Mouse (Mus musculus) embryo, embryonic 11 days (tissue): ENCODE results near the gene Chd1l.

Source experiments
- DNase-seq: peaks from one replicate; pipeline ENCODE4 v3.0.0-alpha.2; 2015

Chd1l gene

DNA sequence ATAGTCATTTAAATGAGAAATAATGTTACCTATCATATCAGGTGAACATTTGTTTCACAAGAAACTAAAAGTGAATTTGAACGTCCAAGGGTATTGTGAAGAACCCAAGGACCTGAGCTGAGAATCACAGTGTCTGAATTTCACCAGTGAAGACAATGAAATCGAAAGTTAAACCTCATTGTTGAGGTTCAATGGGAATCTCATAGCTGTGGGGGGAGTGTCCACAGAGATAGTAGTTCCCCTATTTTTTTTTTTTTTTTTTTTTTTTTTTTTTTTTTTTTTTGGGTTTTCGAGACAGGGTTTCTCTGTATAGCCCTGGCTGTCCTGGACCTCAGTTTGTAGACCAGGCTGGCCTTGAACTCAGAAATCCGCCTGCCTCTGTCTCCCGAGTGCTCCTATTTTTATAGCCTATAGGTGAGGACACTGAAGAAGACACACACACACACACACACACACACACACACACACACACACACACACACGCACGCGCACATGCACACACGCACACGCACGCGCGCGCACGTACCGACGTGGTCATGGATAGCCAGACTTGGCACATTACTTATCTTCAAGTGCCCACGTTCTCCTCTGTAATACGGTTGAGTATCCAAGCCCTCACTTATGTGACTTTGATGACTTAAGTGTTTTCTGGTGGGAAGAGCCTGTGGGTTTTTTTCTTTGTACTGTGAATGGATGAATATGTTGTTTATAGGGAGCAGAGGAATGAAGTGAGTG, 7.3 kb upstream of the Chd1l start:
- DNase-seq = no peak

DNA sequence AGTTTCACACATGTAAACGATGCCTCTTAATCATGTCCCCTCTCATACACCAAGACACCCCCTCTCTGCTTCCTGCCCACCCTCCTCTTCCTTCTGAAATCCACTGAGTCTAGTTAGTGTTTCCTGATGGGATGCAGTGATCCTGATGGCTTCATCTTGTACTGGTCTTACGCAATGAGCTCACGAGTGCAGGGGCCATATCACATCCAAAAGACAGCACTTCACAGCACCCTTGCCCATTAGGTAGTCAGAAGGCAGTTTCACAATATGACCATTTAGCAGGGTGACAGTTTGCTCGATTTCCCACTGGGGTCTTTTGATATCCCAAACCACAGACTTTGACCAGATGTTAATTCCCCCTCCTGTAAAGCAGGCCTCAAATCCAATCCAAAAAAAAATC, 5.9 kb upstream of the Chd1l start:
- DNase-seq = no peak

DNA sequence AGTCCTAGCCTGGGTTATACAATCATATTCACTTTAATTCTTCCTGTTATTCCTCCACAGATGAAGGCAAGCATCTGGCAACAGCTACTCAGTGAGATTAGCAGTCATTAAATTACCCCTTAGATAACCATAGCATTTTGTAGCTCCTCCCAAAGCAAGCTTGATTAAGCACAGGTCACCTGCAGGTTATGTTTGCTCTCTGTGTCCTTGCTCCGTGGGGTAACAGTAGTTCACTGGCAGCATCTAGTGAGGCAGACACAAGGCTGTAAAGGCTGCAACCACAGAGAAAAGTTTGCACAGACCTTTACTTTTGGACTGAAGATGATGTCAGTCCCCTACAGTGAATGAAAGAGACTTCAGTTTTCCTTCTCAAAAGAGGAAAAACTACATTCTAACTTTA, 5.2 kb upstream of the Chd1l start:
- DNase-seq = no peak

DNA sequence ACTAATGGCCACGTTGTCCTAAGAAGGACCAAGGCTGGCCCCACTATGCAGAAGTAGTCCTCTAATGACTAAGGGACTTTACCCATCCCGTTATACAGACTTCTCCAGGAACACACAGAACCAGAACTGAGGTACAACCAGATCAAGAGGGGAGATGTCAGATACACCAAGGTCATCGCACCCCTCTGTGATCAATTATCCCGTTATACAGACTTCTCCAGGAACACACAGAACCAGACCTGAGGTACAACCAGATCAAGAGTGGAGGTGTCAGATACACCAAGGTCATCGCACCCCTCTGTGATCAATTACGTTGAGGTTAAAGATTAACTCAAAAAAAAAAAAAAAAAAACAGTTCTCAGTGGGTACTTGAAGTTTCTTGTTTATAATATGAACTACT, 1.0 kb upstream of the Chd1l start:
- no peak for DNase-seq

DNA sequence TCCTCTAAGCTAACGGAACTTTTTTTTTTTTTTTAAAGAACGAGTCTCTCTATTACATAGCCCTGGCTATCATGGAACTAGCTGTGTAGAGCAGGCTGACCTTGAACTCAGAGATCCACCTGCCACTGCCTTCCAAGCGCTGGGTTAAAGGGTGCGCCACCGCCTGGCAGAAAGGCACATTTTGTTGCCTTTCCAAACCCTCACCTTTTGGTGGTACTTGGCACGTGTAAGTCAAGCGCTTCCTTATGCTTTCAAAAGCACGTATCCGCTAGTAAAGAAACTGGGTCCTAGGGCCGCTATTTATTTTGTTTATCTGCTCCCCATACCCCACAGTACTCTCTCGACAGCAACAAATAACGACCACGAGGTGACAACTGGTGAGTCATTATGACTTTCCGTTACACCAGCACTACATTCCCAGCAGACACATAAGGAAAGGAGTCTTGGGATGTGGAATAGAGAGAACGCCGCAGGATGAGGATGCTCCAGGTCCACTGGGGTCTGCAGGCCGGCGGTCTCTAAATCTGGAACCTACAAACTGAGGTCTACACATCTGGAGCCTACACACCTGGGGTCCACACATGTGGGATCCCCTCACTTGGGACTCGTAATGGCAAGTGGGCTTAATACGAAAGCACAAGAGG, 680 bp downstream of the Chd1l start:
- peak; percentile 44 for DNase-seq

DNA sequence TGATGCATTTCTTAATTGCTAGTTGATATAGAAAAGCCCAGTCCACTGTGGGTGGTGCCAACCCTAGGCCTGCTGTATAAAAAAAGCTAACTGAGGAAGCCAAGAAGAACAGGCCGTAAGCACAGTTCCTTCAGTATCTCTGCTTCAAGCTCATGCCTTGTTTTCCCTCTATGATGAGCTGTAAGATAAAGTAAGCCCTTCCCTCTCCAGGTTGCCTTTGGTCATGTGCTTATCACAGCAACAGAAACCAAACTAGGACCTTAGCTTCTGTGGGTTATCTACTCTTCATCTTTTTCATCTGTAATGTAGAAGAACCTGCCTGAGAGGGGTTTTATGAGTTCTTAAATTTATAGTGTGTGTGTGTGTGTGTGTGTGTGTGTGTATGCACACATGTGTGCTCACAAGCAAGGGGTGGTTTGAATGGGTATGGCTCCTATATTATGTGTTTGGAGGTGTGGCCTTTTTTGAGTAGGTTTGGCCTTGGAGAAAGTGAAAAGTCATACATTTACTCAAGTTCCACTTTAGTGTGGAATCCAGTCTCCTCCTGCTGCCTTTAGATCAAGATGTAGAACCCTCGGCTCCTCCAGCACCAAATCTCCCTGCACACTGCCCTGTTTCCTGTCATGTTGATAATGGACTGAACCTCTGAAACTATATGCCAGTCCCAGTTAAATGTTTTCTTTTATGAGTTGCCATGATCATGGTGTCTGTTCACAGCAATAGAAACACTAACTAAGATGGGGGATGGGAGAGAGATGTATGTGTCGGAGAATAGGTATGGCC, 9.8 kb downstream of the Chd1l start:
- no peak for DNase-seq

DNA sequence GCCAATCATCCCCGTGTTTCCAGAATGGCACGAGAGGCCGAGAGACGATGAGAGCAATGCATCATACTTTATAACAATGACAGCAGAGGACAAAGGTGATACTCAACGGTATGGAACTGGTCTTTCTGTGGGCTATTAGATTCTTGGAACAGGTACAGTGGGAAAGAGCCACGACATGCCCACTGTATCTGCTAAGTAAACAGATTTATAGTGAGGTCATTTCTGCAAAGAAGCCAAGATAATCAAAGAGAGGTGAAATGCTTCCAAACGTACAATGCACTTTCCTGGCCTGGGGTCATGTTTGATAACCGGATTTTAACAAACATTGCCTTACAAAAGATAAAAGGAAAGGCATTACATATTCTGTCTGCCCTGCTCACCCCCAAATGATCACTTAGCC, 13.2 kb downstream of the Chd1l start:
- no peak for DNase-seq

DNA sequence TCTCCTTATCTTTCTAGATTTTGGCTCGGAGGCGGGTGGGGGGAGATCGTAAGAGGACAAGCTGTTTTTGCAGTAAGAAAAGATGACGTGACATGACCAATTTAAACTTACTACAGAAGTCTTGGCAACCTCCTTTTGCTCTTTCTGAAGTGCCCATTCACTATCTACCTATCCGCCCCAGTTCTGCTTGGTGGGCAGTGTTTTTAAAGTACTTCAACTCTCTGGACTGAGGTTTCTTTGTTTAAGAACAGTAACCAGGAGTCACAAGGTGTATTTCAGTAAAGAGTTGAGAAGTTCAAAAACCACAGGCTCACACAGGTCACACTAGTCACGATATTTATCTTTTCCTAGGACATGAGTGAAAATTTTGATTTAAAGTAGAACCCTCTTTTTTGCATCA, 14.9 kb downstream of the Chd1l start:
- DNase-seq = no peak

DNA sequence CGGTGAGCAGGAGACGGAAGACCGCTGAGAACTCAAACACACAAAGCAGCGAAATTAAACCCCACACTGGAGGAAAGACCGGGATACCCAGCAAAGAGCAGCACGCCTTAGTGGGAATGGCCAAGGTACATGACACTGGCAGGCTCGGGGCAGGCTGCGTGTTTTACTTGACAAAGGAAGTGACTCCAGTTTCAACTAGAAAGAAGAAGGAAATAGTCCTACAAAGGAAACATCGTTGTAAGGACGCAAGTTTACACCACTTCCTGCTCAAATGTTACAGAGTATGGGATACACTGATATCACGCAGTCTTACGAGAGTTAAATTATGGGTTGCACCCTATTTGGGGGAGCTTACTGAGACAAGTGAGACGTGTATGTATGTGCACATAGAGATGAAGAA, 15.9 kb downstream of the Chd1l start:
- DNase-seq = no peak

DNA sequence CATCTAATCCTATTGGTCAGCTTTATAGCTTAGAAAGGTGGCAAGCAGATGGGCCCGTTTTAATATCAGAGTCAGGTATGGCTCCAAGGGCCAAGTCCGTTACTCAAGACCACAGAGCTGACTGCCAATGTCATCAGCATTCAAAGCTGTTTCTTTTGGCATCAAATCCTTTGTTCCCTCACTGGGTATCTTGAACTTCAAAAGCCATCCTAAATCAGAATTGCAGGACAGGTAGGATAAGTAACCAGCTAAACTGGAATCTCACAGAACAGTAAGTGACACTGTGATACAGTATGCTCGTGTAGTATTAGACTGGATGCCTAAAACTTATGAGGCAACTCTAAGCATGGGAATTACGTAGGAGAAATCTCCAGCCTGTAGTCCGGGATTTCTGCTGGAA, 16.9 kb downstream of the Chd1l start:
- DNase-seq = no peak

DNA sequence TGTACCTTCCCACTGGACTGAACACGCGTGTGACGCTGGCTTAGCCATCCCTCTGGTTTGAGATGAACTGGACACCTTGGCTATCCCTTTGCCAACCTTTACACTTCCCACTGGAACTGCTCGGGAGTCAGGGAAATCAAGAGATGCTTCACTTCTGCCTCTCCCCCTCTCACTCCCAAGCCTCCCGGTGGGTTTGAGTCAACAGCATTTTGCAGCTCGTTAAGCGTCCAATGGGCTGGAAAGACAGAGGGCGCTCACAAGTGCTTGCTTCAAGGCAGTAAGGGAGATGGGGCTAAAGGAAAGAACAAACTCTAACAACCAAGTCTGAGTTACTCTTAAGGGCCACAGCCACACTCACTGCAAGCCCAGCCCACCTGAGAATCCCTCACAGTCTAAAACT, 19.3 kb downstream of the Chd1l start:
- DNase-seq = no peak

DNA sequence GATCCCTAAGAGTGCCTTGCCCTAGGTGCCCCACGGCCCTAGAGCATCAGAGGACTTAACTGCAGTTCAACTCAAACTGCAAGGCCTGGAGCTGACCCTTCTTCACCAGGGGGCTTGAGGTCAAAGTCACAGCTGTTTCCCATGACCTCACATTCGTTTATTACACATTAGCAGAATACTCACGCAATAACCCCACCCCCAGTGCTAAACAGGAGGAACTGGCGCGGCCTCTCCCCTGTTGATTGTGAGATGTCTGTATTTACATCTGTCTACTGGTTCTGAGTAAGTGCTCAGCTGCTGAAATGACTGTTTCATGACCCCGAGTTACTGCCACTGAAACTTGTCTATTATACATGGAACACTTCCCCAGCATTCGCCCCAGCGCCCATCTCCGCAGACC, 22.3 kb downstream of the Chd1l start:
- DNase-seq = peak; percentile 7

DNA sequence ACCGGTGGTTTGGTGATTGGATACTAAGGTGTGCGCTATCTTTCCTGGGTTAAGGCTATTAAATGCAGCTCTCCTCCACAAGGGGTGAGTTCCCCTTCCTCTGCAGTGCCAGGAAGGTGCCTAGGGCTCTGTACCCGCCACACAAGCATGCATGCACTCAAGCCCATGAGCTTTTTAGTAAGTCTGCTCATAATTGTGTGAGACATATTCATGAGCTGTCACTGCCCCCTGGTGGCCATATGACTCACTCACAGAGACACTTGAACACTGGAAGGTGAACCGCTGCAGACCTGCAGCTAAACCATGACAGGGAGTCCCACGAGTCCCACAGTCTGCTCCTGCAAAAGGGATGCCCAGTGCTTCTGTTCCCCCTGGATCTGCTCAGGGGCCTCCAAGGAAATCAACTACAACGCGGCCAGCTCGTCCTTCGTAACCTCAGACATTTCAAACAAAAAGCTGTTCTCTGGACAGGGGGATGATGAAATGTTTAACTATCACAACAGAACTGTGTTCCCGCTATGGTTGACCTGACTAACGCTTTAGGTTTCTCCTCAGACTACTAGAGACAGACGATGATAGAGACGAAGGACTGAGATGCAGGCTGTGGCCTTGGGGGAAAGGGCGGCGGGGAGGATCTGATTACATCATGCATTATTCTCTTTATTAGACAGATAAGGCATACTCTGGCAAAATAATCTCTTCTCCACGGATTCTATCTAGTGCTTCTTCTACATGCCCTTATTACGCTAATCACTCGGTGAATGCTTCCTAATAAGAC, 24.4 kb downstream of the Chd1l start:
- peak; percentile 91 for DNase-seq

DNA sequence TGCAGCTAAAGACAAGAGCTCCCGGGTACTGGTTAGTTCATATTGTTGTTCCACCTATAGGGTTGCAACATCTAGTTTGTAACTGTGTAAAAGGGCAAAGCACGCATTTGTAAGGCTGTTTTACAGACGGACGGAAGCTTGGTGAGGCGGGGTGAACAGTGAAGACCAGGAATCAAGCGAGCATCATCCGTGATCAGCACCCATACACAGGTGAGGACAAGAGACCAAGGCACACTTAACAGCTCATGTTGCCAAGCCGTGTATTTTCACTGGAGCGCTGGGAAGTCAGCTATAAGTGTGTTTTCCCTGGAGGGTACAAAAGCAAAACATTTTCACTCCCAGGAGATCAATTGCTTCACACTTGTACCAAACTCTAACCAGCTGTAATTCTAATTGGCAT, 36.2 kb downstream of the Chd1l start:
- DNase-seq = no peak

DNA sequence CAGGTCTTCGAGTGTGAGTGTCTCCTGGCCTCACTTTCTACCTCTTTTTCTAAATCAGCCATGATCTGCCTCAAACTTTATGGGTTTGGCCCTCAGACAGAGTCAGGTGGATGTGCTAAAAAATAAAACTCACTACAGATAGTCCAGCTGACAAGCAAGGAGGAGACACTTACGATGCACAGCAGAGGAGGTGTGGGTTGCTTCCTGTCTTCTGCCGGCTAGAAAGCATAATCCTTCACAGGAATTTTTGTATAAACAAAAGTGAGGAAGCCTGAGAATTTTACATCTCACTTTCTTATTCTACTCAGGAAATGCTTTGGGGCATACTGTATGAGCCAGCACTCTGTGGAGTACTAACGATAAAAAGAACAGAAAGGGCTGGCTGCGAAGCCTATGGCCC, 45.4 kb downstream of the Chd1l start:
- DNase-seq = no peak

DNA sequence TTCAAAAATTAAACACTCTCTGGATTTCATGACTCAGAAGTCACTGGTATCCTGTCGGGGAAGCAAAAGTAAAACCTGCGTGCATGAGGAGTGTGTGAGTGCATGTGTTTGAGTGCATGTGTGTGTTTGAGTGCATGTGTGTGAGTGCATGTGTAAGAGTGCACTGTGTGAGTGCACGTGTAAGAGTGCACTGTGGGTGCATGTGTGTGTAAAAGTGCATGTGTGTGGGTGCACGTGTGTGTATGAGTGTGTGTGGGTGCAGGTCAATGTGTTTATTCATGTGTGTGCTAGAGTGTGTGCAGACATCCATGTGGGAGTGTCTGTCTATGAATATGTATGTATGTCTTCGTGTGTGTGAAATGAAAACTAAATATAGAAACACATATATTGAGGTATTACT, 51.4 kb downstream of the Chd1l start:
- no peak for DNase-seq

DNA sequence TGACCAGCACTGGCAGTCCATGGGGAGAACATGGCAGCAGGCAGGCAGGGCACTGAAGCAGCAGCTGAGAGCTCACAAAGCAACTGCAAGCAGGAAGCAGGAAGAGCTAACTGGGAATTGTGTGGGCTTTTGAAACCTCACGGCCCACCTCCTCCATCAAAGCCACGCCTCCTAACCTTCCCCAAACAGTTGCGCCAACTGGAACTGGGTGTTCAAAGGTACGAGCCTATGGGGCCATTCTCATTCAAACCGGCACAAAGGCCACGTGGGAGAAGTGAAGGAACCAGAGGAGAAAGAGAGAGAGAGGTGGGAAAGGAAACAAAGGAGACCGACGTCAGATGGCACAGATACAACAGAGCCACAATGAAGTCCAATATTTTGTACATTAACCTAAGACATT, 63.8 kb downstream of the Chd1l start:
- peak; percentile 18 for DNase-seq

DNA sequence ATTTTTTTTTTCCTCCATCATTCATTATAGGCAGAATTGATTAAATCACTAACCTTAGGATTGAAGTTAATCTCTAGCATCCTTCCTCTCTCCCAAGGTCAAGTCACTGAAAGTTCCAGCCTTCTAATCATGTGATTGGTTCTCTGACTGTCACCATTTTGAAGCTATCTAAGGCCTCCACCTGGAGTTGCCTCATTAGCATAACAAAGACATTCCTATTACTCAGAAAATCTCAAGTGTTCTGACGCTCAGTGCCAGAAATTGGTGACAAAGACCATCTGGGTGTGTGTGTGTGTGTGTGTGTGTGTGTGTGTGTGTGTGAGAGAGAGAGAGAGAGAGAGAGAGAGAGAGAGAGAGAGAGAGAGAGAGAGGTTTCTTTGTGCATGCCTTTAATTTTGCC, 69.8 kb downstream of the Chd1l start:
- DNase-seq = no peak

DNA sequence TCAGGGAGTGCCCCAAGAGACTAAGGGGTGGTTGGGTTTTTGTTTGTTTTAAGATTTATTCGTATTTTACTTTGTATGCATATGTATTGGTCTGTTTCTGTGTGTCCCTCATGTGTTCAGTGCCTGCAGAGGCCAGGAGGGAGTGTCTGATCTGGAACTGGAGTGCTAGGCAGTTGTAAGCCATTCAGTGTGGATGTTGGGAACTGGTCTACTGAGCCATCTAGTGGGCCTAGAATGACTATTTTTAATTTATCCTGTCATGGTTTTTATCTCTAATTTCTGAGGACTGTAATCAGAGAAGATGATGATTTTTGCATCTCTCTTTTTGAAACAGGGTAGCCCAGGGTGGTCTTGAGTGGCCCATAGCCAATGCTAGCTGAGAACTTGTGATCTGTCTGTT, 71.4 kb downstream of the Chd1l start:
- DNase-seq = no peak

DNA sequence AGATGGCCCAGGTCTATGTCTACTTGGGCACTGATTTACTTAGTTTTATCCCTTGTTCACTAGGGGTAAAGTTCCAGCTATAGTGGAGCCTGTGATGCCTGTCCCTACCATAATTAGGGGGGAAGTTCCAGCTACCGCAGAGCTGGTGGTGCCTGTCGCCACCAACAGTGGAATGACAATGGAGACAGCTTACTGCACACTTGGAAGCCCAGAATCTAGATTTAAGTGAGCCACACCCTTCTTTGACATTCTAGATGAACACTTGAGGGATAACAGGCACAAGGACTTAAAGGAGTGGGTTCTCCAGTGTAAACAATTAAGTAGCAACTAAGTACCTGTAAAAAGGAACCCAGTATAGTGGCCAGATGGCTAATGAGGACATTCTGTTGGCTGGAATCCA, 73.0 kb downstream of the Chd1l start:
- no peak for DNase-seq

DNA sequence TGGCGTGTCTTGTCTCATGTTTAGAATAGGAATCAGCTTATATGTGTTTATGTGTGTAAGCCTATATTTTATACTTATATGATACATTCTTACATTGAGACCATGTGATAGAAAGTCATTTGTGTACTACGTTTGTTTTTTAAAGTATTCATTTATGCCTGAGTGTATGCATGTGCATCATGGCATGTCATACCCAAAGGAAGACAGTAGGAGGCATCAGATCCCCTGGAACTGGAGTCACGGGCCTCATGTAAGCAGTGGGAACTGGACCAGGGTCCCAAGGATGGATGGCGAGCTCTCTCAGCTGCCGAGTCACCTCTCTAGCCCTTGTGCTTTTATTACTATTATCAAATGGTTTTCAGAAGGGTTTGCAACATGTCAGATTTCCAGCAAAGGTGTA, 74.3 kb downstream of the Chd1l start:
- no peak for DNase-seq

DNA sequence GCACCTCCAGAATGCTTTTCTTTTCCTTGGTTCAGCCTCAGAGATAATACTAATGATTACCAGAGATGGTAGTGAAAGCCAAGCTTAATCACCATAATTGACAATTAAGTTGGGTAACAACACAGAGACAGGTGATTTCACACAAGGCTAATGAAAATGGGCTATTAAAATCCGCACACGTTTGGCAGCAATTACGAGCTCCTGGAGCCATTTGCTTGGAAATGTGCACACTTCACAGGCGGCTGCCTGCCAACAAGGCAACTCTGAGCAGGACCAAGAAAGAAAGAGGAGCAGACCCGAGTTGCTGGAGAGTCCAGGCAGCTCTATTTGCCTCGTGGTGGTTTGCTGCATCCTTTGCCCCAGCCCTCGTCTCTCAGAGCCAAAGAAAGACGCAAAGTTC, 84.5 kb downstream of the Chd1l start:
- no peak for DNase-seq

DNA sequence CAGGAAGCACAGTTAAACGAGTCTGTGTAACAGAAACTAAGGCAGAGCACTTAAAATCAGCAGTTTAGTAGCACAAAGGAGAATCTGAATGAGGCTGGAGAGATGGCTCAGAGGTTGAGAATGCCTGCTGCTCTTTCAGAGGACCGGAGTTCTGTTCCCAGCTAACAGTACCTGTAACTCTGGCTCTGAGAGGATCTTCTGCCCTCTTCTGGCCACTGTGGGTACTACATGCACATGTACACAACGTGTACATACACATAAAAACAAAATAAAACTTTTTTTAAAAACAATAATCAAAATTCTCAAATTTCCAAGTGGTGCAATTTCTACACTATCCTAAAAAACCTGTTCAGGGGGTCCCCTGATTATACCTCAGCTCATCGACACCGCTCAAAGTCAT, 85.2 kb downstream of the Chd1l start:
- peak; percentile 8 for DNase-seq
